Mouse (Mus musculus) inflammation-experienced regulatory T-cells, adult 16 weeks (primary cell): ENCODE data around the gene Adam1a. TPM values are rescaled to one million over a fixed set of nuclear protein-coding genes. Genes with fewer than 3 reads are reported as not detected.

Experiments used
- polyA plus RNA-seq: library from polyadenylated mRNA; unstranded; fragments of 100-300 nt; shearing (Covaris generic); gene quantifications from one replicate; pipeline ENCODE4 v1.2.1, GENCODE M21; 2017

Gene Adam1a
- 2.1 TPM for polyA plus RNA-seq

DNA sequence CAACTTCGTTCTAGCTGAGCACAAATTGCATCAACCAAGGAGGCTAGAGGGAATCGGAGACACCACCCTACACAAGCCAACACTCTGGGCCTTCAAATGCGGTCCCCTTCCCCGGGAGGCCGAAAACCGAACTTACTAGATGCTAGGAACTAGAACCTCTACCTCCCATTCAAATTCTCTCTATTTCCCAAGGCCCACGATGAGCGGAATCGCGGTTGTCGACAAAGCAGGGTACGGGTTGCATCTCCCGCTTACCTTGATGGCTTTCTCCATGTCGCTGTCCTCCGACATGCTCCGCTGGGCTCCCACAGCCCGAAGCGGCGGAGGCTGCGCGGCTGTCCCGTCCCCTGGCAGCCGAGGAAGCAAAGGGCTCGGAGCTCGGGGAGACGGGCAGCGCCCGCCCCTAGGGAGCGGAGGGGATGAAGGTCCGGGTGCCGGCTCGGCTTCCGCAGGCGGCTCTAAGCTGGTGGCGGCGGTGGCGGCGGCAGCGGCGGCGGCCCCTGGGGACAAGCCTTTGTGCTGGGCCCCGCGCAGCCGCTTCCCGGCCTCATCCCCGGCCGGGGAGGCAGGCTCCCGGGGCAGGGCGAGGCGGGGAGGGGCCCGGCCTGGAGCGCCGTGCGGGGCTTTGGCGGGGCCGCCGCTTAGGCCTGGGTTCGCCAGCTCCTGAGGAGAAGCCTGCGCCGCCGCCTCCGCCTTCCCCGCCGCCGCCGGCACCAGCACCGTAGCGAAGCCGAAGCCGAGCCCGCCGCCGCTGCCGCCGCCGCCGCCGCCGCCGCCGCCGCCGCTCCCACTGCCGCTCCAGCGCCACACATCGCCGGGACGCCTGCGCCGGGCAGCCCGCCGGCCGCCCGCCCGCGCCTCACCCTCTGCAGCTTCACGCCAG, at the start of gene Adam1a, which contains the start of gene Gm42878:
TSS of gene Adam1a (minus strand) at position 573 of the 883 bp plus-strand sequence.
TSS of gene Gm42878 (minus strand) at position 573 of the 883 bp plus-strand sequence.

DNA sequence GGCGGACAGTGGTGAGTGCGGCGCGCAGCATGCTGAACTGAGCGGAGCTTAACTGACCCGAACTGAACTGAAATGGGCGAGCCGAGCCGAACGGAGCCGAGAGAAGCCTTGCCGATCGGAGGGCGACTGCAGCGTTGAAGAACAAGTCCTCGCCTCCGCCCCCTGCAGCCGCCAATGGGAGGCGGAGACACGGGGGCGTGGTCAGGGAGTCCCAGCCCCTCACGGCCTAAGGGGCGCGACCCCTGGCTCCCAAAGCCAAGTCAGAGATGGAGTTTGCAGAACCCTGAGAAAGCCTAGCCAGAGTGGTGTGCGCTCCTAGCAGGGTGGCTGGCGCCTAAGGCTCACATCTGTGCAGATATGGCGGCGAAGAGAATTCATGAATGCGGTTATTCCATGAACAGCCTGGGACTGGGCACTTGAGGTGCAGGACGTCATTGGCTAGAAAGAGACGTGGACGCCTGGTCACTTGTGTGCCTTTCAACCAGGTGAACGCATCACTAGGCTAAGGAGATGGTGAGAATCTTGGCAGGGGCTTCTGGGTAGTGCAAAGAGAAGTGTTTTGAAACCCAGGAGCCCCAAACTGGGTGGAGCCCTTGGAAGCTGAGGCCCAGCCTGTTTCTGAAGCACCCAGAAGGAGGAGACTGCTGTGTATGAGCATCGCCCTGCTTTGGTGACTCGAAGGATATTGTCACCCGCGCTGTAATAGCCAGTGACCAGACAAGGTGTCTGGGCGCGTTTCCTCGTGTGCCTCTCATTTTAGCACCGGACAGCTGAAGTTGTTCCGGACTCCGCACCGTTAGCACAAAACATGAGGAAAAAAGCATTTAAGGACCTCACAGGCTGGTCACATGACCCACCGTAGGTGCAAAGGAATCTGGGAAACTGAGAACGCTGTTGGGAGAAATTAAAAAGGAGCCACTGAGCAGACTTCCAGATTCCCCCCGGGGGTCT, 48.4 kb upstream of the Adam1a start, which contains the start of gene Aldh2:
TSS of gene Aldh2 (minus strand) at position 374 of the 951 bp plus-strand sequence.

DNA sequence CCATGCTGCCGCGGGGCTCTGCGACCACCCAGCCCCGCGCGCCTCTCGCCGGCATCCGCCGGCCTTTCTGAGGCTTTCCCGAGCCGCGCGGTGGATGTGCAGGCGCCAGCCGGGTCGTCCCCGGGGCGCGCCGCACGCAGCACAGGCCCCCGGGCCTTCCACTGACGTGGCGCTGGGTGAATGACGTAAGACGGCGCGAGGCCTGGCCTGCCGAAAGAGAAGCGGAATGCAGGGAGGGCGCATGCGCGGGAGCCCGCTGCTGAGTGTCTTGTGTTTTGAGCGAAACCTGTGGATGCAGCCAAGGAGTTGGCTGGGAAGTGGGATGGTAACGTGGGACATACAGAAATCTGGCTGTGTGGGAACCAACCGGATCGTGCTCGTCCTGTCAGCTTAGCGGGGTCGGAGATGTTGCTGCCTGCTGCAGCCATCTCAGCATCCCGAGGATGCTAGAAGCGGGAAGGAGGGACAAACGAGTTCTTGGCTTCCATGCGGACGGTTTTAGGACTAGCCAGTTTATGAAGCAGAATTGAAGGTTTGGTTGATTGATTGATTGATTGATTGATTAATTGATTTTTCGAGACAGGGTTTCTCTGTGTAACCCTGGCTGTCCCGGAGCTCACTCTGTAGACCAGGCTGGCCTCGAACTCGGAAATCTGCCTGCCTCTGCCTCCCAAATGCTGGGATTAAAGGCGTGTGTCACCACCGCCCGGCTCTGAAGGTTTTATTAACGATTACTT, 679 bp upstream of the Adam1a start, which contains the start of gene Mapkapk5:
TSS of gene Mapkapk5 (minus strand) at position 113 of the 737 bp plus-strand sequence.

DNA sequence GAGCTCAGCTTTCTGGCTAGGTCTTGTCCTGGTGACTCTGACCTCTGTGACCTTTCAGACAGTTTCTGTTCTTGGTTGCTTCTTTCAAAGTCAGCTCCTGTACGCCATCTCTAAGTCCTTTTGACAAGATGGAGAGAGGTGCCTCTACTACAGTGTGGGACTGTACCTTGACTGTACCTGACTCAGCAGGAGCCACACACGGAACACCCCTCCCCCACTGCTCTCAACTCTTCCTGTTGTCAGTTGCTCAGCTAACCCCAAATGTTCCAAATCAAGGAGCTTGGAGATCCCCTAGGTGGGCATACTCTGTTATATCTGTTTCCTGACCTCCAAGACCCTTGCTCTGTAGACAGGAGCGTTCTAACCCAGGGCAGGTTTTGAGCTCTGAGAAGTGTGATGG, 42.1 kb downstream of the Adam1a start, which contains the start of gene Adam1b:
TSS of gene Adam1b (minus strand) at position 205 of the 400 bp plus-strand sequence.

Other genes starting within 250 kb of the Adam1a start
- 65.5 TPM for gene Trafd1, start 159.8 kb downstream of the Adam1a start, polyA plus RNA-seq
- gene Naa25, start 147.5 kb downstream of the Adam1a start, polyA plus RNA-seq, result 48.6 TPM
- gene Tmem116, start 93.6 kb downstream of the Adam1a start, polyA plus RNA-seq, result 1.2 TPM
- gene Erp29, start 93.0 kb downstream of the Adam1a start, polyA plus RNA-seq, result 65.8 TPM
- gene Adam1b, start 42.0 kb downstream of the Adam1a start, polyA plus RNA-seq, result 0.11 TPM
- not detected for gene Gm42878, start within 50 bp of the Adam1a start, polyA plus RNA-seq
- 32.9 TPM for gene Mapkapk5, start 423 bp upstream of the Adam1a start, polyA plus RNA-seq
- 24.9 TPM for gene Aldh2, start 48.3 kb upstream of the Adam1a start, polyA plus RNA-seq
- 2.3 TPM for gene Acad12, start 73.5 kb upstream of the Adam1a start, polyA plus RNA-seq
- 12.5 TPM for gene Acad10, start 115.0 kb upstream of the Adam1a start, polyA plus RNA-seq
- 8.9 TPM for gene Brap, start 115.1 kb upstream of the Adam1a start, polyA plus RNA-seq
- gene Atxn2, start 165.9 kb upstream of the Adam1a start, polyA plus RNA-seq, result 15.3 TPM